Mouse (Mus musculus) ovary, postnatal 36 days (tissue): ENCODE measurements around the gene Pde10a.
"Not testable (repeated sequence)": the region's sequence is repeated elsewhere in the genome, so short reads cannot be mapped to it uniquely, and the experiment has no call there.

ENCODE experiments used
- DNase-seq: peaks from one replicate; pipeline ENCODE4 v3.0.0; 2022; ENCODE audit warnings: low spot score, mixed read lengths

The Pde10a gene

DNA sequence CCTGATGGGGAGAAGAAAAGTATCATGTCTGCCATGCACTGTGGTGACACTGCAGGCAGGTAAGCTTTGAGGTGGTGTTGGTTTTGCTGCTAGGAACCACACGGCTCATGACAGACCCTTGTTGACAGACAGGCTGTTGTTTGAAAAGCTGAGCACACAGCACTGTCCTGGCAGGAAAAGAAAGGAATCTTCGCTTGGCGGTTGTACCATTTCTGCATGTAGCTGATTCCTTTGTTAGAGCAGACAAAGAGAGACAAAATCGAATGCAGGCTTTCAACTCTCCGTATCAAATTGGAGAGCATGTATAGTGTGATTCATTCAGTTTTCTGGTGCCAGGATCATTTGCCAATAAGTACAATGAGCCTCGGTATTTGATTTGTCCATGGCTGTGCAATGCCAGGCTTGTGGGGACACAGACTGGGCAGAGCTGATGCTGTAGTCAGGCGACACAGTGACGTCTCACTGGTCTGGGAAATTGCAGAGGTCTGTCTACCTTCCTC is 122.2 kb downstream of the Pde10a start:
- no peak for DNase-seq

DNA sequence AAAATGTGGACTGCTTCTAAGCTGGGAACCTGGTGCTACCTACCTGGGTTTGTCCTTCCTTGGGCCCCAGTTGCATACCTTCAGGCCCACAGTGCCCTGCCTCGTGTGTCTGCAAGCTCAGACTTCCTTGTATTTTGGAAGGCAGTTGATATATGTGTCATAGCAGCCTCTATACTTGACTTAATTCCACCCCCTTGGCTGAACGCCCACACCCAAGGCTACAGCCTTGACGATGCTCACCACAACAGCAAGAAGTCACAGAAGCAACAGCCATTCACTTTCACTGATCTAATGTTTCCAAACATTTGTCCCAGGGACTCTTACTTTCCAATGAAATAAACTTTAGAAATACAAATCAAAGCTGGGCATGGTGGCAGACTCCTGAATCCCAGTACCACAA is 123.1 kb downstream of the Pde10a start:
- peak; percentile 61 for DNase-seq

- DNase-seq = no peak
These were observed 127.6 kb downstream of the Pde10a start for GRCm38 (mm10) chr17:8652681-8653262.

DNA sequence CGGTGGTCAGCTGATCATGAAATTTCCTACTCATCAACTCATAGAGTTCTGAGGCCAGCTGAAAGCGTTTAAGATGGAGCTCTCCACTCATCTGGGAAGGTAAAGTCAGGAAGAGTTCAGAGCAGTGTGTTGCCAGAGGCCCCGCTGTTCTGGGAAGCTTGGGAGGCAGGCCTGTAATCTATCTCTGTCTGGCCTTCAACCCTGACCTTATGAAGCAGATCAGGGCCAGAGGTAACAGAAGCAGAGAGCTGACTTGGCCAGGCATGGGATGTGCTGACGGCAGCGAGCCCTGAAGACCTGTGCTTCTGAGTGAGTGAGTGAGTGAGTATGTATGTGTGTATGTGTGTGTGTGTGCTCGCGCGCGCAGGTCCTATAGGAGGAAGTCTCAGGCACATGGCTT is 132.5 kb downstream of the Pde10a start:
- no peak for DNase-seq

- DNase-seq = no peak
These were observed 133.7 kb downstream of the Pde10a start for GRCm38 (mm10) chr17:8658751-8659454.

DNA sequence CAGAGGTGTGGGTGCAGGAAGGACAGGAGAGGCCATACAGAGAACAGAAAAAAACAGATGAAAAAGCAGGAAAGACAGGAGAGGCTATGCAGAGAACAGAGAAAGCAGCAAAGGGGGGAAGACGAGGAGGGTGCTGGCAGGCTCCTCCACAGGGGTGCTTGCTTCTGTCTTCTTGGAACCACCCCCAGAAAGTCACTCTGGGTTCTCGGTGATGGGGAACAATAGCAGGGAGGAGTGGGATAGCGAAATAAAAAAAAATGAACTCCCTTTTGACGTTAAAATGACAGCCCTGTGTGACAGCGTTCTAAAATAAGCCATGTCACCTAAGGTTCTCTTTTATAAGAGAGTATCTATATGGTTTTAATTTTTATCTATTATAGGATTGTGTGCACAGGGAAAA is 141.7 kb downstream of the Pde10a start:
- no peak for DNase-seq

GRCm38 (mm10) chr17:8674651-8675050 is 149.5 kb downstream of the Pde10a start:
- DNase-seq = no peak

DNA sequence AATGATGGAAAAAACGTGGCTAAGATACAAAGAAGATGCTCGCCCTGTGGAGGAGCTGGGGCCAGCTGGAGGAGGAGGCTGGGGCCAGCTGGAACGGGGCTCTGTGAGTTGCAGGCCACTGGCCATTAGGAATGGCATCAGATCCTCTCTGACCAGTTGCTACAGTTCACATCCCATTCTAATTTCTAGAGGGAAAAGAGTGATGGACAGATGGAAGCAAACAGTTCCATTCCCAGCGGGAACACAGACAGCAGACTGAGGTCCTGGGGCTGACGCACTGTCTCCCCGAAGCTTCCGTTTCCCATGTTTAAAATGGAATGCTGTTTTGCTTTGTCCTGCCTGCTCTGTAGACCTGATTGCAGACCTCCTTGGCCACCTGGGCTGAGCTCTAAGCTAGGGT is 161.2 kb downstream of the Pde10a start:
- no peak for DNase-seq

- DNase-seq = no peak
These were observed 162.9 kb downstream of the Pde10a start for GRCm38 (mm10) chr17:8688096-8688495.

DNA sequence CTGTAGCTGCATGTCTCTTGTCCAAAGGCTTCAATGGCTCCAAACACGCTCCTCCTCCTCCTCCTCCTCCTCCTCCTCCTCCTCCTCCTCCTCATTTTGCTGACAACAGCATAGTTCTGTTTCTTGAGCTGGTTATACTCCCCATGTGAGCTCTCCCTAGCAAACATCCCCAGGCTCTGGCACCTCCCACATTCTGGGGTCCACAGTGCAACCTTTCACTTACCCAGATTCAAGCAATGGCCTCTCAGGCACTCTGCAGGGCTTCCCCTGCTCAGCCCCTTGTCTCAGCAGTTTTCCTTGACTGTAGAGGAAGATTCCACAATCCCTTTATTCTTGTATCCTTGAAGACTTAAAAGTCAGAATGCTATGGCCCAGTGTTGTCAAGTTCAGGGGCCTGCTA is 173.1 kb downstream of the Pde10a start:
- DNase-seq = no peak

GRCm38 (mm10) chr17:8698793-8699192 is 173.6 kb downstream of the Pde10a start:
- DNase-seq = no peak

- DNase-seq = no peak
These were observed 175.9 kb downstream of the Pde10a start for GRCm38 (mm10) chr17:8701096-8701495.

DNA sequence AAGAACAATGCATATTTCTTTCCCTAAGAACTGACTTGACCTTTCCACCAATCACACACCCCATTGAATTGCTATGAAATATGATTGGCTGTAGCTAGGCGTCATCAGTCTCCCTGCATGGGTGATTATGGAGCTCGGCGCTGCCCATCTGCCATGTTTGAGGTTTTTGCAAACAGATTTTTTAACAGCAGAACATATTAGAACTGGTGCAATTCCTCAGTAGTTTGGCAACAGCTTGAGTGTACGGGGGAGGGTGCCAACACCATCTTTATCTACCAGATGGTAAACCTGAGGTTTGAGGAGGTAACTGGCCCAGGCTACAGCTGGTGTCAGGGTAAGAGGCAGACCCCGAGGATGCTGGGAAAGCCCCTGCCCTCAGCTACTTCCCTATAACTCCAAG is 177.3 kb downstream of the Pde10a start:
- no peak for DNase-seq

- no peak for DNase-seq
These were observed 182.8 kb downstream of the Pde10a start for GRCm38 (mm10) chr17:8708006-8708405.

DNA sequence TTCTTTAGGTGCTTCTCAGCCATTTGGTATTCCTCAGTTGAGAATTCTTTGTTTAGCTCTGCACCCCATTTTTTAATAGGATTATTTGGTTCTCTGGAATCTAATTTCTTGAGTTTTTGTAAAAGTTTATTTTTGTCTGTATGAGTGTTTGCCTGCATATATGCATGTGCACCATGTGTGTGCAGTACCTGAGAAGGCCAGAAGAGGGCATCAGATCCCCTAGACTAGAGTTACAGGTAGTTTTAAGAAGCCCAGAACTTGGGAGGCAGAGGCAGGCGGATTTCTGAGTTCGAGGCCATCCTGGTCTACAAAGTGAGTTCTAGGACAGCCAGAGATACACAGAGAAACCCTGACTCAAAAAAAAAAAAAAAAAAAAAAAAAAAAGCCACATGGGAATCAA is 187.6 kb downstream of the Pde10a start:
- DNase-seq = not testable (repeated sequence)

DNA sequence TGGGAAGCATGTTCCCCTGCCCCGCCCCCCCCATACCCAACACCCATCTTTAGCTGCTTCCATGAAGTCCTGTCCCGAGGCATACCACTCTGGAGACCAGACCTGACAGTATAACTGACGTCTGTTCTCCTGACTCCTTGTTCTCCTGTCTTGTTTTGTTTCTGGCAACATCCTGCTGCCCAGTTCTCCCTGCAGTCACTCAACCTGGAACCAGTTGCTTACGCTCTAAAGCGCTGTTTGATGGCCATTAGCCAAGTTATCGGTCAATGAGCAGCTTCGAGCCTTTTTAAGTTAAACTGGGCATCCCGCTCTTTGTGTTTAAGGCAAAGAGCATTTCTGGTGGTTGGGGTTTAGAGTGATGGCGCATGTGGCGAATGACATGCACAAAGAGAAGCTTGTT is 195.8 kb downstream of the Pde10a start:
- DNase-seq = no peak

GRCm38 (mm10) chr17:8724464-8724974 is 199.3 kb downstream of the Pde10a start:
- no peak for DNase-seq

- DNase-seq = peak; percentile 6
These were observed 203.5 kb downstream of the Pde10a start for GRCm38 (mm10) chr17:8728646-8729045.

- DNase-seq = no peak
These were observed 204.6 kb downstream of the Pde10a start for GRCm38 (mm10) chr17:8729808-8730207.

GRCm38 (mm10) chr17:8731073-8731472 is 205.9 kb downstream of the Pde10a start:
- DNase-seq = no peak

DNA sequence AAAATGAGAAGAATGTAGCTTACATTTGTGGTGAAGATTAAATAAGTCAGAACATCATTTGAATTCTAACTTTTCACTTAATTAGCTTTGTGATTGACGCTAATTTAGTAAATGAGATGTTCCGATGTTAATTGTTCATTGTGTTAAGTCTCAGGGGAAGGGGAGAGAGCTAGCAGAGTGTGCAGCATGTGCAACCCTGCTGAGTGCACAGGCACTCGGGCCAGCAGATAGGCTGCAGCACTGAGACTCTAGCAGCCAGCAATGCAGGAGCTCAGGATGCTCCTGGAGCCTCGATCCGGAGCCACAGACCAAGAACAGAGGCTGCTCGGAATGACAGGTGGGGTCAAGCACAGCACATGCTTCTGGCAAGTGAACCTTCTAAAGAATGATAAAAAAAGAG is 211.1 kb downstream of the Pde10a start:
- no peak for DNase-seq

GRCm38 (mm10) chr17:8742772-8743171 is 217.6 kb downstream of the Pde10a start:
- DNase-seq = no peak

GRCm38 (mm10) chr17:8745334-8745733 is 220.2 kb downstream of the Pde10a start:
- DNase-seq = no peak

DNA sequence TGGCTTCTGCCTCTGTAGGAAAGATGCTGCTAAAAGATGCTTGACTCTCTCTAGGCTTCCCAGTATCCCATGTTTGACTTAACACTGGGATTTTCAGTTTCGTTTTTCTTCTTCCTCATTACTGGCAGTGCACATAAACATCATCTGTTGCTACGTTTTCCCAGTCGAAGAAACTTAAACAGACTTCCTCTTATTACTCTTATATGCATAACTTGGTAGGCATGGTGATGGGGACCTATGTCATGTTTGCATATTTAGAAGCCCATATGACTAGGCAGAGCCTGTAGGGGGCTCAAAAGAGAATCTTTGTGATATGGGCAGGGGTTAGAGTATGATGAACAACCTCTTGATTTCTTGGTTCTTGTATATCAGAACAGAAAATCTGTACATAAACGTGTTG is 224.3 kb downstream of the Pde10a start:
- no peak for DNase-seq
